Mouse (Mus musculus): Measurements from ENCODE around the gene Serpinb9c. TPM values are rescaled to one million over a fixed set of nuclear protein-coding genes. Genes with fewer than 3 reads are reported as not detected.
"Not testable (repeated sequence)": the region's sequence is repeated elsewhere in the genome, so short reads cannot be mapped to it uniquely, and the experiment has no call there.

Gene Serpinb9c
- not detected for total RNA-seq (2021)

GRCm38 (mm10) chr13:33159642-33160041 lies at the start of gene Serpinb9c:
Gene Serpinb9c, minus strand, starts transcription at chr13:33159742.
- intact Hi-C loops (cut with DNase I) = no loop called here
- DNase-seq = no peak

- no peak for DNase-seq
- intact Hi-C loops (cut with DNase I) = no loop called here
Measured at GRCm38 (mm10) chr13:33199740-33200139, 40.2 kb upstream of the Serpinb9c start.

DNA sequence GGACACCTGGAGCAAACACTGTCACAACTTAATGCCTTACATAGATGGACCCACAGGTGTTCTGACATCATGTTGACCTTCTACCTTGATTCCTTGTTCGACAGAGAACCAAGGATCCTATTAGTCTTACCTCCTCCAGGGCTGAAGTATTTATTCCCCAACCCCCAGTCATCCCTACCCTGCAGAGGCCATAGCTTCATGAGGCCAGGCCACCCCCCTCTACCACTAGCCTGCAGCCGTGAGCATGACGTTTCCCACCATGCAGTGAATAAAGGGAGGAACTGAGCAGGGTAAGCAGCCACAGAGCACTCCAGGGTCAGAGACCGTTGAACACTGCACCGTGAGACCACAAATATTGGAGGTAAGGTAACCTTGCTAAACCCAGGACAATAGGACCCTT lies 33.1 kb upstream of the Serpinb9c start, which contains the start of gene Serpinb9d:
Gene Serpinb9d (plus strand): TSS at position 301 of the 400 bp plus-strand sequence.
- DNase-seq = no peak
- intact Hi-C loops (cut with DNase I) = no loop called here

GRCm38 (mm10) chr13:33190486-33190885 lies 30.9 kb upstream of the Serpinb9c start:
- DNase-seq; intact Hi-C loops (cut with DNase I): not testable (repeated sequence)

DNA sequence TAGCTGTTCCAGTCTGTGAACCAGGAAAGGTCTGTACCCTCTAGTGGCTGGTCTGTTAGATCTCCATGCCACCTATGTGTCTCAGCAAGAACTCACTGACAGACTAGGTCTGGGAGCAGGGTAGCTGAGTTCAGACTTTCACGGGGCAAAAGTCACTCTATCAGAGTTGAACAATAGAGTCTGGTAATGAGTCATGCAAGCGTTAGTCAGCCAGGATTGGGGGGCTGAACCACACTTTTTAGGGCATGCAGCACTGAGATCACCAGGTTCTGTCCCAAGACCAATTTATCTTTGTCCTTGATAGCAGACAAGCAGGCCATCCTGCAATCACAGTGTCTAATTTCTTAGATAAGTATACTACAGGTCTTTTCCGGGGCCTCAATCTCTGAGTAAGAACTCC lies 18.1 kb downstream of the Serpinb9c start:
- DNase-seq = no peak

GRCm38 (mm10) chr13:33137717-33138116 lies 21.8 kb downstream of the Serpinb9c start:
- intact Hi-C loops (cut with DNase I) = no loop called here
- DNase-seq = no peak

More for the DNA sequence above, 18.1 kb downstream of the Serpinb9c start:
- intact Hi-C loops (cut with DNase I) = no loop called here

GRCm38 (mm10) chr13:33113054-33113453 lies 46.5 kb downstream of the Serpinb9c start:
- DNase-seq = no peak
- intact Hi-C loops (cut with DNase I) = no loop called here

- no peak for DNase-seq
- intact Hi-C loops (cut with DNase I) = no loop called here
Measured at GRCm38 (mm10) chr13:33105626-33106025, 53.9 kb downstream of the Serpinb9c start.

Other genes starting within 250 kb of the Serpinb9c start
- gene Serpinb6b, start 194.5 kb downstream of the Serpinb9c start, total RNA-seq (2021) = 1 to 10 TPM; 1.7 to 2.3 TPM
- gene Serpinb9, start 156.5 kb downstream of the Serpinb9c start, total RNA-seq (2021) = 1 to 10 TPM; 1.8 to 1.9 TPM
- gene Serpinb9b, start 132.3 kb downstream of the Serpinb9c start, total RNA-seq (2021) = under 1 TPM in 1 of 2 experiments, not detected in 1; 0.16 TPM
- gene Serpinb1b, start 81.2 kb downstream of the Serpinb9c start, total RNA-seq (2021) = under 1 TPM; 0.34 to 0.52 TPM
- gene Serpinb9d, start 33.2 kb upstream of the Serpinb9c start, total RNA-seq (2021) = not detected
- gene Serpinb9e, start 89.9 kb upstream of the Serpinb9c start, total RNA-seq (2021) = not detected
- not detected for gene Serpinb9f, start 164.3 kb upstream of the Serpinb9c start, total RNA-seq (2021)
- gene Gm11397, start 236.0 kb upstream of the Serpinb9c start, total RNA-seq (2021) = not detected